Mouse (Mus musculus) G1E (cell line): ENCODE results near the gene Adgrg1.

Experiments
- CTCF ChIP-seq: IDR thresholded peaks from 2 replicates; pipeline ENCODE4 v1.5.1; 2012; ENCODE audit warnings: low read depth, low read length, inconsistent platforms, mixed read lengths
- TAL1 ChIP-seq: conservative IDR thresholded peaks from 2 replicates; pipeline ENCODE4 v1.6.1; 2012; ENCODE audit warnings: low read depth, low read length, inconsistent platforms, mixed read lengths

- TF ChIP-seq TAL1 (no peak), CTCF (no peak)
Observed at GRCm38 (mm10) chr8:95012442-95012919, 37.9 kb downstream of the Adgrg1 start.
